Mouse (Mus musculus) T-helper 2 cell (primary cell): ENCODE results near the gene Gm49368.

Experiments used
- in situ Hi-C: fragments of 300-600 bp; cut with MboI, MseI; formaldehyde crosslinking; loops from one replicate; pipeline ENCODE4 v1.15.1; 2025; ENCODE audit warnings: high pct_unique_total_duplicates

Gm49368 gene

GRCm38 (mm10) chr7:128056917-128057444 lies 5.5 kb upstream of the Gm49368 start:
- in situ Hi-C loops = loop anchor here (5.0 kb wide), 1 partner anchor 40 kb away; no protein-coding TSS in a partner anchor

GRCm38 (mm10) chr7:128057860-128058259 lies 4.6 kb upstream of the Gm49368 start:
- in situ Hi-C loops = loop anchor here (5.0 kb wide), 1 partner anchor 41 kb away; no protein-coding TSS in a partner anchor

GRCm38 (mm10) chr7:128058576-128058975 lies 3.9 kb upstream of the Gm49368 start:
- in situ Hi-C loops = loop anchor here (5.0 kb wide), 1 partner anchor 41 kb away; no protein-coding TSS in a partner anchor

- in situ Hi-C loops = loop anchor here (5.0 kb wide), 1 partner anchor 42 kb away; no protein-coding TSS in a partner anchor
These were observed 3.4 kb upstream of the Gm49368 start for GRCm38 (mm10) chr7:128059091-128059490.

- in situ Hi-C loops = no loop called here
These were observed 813 bp downstream of the Gm49368 start for GRCm38 (mm10) chr7:128063211-128063781.

GRCm38 (mm10) chr7:128065547-128065946 lies 3.1 kb downstream of the Gm49368 start:
- in situ Hi-C loops = no loop called here

GRCm38 (mm10) chr7:128067847-128068246 lies 5.4 kb downstream of the Gm49368 start:
- in situ Hi-C loops = no loop called here

GRCm38 (mm10) chr7:128069844-128070243 lies 7.4 kb downstream of the Gm49368 start:
- in situ Hi-C loops = no loop called here

GRCm38 (mm10) chr7:128071816-128072215 lies 9.3 kb downstream of the Gm49368 start:
- in situ Hi-C loops = no loop called here

GRCm38 (mm10) chr7:128080012-128080411 lies 17.5 kb downstream of the Gm49368 start:
- in situ Hi-C loops = no loop called here

GRCm38 (mm10) chr7:128089141-128089540 lies 26.7 kb downstream of the Gm49368 start:
- in situ Hi-C loops = no loop called here

- in situ Hi-C loops = loop anchor here (5.0 kb wide), 1 partner anchor 109 kb away; the partner anchor contains the start of gene Cox6a2
These were observed 35.7 kb downstream of the Gm49368 start for GRCm38 (mm10) chr7:128098135-128098534.

- in situ Hi-C loops = no loop called here
These were observed 38.4 kb downstream of the Gm49368 start for GRCm38 (mm10) chr7:128100742-128101357.

- in situ Hi-C loops = no loop called here
These were observed 42.8 kb downstream of the Gm49368 start for GRCm38 (mm10) chr7:128105246-128105645.

- in situ Hi-C loops = no loop called here
These were observed 45.0 kb downstream of the Gm49368 start for GRCm38 (mm10) chr7:128107462-128107861.

GRCm38 (mm10) chr7:128110314-128110713 lies 47.8 kb downstream of the Gm49368 start:
- in situ Hi-C loops = no loop called here

- in situ Hi-C loops = no loop called here
These were observed 49.6 kb downstream of the Gm49368 start for GRCm38 (mm10) chr7:128112131-128112530.

- in situ Hi-C loops = no loop called here
These were observed 52.1 kb downstream of the Gm49368 start for GRCm38 (mm10) chr7:128114371-128115105.

- in situ Hi-C loops = no loop called here
These were observed 52.9 kb downstream of the Gm49368 start for GRCm38 (mm10) chr7:128115211-128115958.

- in situ Hi-C loops = no loop called here
These were observed 53.9 kb downstream of the Gm49368 start for GRCm38 (mm10) chr7:128116396-128116795.

- in situ Hi-C loops = no loop called here
These were observed 57.4 kb downstream of the Gm49368 start for GRCm38 (mm10) chr7:128119726-128120490.
